Mouse (Mus musculus): ENCODE data around the gene Dgkh.
A peak's percentile ranks its signal among the peaks of the same experiment; 100 is the strongest.

Gene Dgkh

DNA sequence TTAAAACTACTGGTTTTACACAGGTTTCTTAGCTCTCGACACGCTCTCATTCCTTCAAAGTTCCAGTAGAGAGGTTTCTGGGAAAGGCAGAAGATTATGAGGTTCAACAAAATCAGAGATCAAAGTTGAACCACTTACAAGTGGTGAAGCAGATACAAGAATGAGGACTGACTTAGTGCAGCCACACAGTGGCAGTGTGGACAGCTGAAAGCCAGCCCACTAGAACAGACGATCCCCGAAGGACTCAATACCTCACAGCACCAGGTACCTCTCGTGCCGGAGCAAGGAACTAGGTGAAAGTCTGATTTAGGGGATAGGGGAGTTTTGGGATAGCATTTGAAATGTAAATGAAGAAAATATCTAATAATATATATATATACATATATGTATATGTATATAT is 56.1 kb downstream of the Dgkh start:
- no peak for DNase-seq (ENCODE audit: low read depth)

DNA sequence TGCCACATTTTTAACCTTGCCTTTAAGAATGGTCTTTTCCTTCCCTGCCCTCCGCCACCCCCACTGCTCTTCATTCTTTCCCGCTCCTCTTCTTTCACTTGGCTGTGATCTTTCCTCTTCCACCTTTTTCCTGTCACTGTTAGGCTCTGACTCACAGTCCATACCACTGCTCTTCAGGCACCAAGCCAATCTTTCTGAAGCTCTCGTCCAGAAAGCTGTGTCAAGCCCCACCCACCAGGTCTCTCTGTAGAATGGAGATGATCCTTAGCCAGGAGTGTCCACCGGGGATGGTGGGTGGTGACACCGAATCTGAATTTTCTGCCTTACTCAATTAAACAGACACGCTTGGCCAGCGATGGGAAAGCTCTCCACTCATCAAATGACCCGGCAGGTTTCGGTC is 58.0 kb downstream of the Dgkh start:
- no peak for DNase-seq (ENCODE audit: low read depth)

DNA sequence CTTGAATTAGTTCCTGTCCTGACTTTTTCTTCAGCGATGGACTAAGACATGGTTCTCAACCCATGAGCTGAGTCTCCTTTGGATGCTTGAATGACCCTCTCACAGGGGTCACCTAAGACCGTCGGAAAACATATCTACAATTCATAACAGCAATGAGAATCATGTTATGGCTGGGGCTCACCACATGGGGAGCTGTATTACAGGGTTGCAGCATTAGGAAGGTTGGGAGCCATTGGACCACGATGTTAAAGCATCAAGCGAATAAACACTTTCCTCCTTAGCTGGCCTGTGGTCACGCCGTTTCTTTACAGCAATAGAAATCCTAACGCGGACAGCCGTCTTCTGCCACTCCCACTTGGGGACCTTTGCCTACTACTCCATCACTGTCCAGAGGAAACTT is 62.6 kb downstream of the Dgkh start:
- DNase-seq (ENCODE audit: low read depth): peak; percentile 40

DNA sequence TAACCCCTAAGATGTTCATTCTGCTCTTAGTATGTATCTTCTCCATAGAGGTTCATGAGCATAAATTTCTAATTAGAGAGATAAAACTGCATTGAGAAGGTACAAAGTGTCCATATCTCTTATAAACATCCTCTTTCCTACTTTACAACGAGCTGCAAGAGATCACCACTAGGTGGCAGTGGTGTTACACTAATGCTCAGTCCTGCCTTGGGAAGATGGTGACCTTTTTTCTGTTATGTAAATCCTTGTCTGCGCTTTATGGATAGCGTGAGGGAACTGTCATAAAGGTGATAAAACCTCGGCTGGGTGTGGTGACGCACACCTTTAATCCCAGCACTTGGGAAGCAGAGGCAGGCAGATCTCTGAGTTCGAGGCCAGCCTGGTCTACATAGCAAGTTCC is 64.3 kb downstream of the Dgkh start:
- DNase-seq (ENCODE audit: low read depth): peak; percentile 89

DNA sequence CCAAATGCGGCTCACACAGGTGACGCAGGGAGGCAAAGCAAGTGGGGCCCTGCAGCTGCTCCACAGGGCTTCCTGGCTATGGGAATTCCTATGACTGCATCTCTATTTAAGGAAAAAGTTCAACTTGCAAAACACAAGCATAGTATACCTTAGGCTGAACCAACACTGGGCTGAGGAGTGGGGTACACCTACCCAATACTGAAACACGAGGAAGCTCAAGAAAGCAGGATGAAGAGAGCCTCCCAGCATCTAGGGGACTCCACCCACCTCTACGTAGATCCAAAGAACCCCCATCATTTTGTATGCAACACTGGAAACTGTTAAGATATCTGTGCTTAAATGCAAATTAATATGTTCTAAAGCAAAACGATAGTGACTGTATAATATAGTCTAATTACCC is 64.8 kb downstream of the Dgkh start:
- DNase-seq (ENCODE audit: low read depth): no peak

DNA sequence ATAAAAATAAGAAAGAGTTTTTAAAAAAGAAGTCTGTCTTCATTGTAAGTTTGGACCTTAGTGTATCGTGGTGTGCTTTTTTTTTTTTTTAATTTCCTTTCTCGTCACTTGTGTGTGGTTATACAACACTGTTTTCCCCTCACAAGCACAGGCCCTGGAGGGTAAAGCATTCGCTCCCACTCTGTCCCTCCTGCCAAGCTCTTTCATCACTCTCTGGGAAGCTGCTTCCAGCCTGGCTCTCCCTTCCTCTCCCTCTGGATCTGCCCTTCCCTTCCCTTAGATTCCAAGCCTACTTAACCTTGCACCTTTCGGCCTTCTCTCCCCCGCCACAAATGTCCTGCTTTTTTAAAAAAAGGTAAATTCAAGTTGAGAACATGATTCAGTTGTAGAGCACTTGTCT is 69.9 kb downstream of the Dgkh start:
- no peak for DNase-seq (ENCODE audit: low read depth)

DNA sequence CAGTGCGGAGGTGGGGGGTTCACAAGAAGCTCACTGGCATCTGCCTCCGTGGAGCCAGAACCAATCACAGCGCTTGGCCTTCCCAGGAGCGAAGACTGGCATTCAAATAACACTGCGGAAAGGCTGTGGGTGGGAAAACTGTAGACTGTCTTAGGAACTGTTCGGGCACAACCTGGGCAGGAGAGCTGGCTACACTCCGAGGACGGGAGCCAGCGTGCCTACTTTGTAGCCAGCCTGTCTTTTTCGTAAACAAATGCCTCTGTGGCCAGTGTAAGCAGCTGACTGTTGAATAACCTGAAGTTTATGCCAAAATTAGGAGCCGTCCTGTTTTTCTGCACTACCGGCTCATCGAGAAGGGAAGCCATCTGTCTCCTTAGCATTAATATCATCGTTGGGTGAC is 71.1 kb downstream of the Dgkh start:
- DNase-seq (ENCODE audit: low read depth): no peak

DNA sequence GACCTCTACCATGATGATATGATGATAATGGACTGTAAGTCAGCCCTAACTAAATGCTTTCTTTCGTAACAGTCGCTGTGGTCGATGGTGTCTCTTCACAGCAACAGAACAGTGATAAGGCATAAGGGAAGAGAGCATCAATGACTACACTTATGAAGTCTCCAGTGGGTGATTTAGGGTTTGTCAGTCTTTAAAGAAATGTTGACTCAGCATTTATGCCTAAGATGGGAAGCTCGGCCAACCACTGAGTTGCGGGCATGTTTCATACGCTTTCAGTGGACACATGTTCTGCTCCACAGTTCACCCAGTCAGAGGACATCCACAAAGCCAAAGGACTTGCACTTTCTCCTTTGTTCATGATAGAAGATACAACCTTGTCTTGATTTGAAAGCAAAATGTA is 73.9 kb downstream of the Dgkh start:
- no peak for DNase-seq (ENCODE audit: low read depth)

DNA sequence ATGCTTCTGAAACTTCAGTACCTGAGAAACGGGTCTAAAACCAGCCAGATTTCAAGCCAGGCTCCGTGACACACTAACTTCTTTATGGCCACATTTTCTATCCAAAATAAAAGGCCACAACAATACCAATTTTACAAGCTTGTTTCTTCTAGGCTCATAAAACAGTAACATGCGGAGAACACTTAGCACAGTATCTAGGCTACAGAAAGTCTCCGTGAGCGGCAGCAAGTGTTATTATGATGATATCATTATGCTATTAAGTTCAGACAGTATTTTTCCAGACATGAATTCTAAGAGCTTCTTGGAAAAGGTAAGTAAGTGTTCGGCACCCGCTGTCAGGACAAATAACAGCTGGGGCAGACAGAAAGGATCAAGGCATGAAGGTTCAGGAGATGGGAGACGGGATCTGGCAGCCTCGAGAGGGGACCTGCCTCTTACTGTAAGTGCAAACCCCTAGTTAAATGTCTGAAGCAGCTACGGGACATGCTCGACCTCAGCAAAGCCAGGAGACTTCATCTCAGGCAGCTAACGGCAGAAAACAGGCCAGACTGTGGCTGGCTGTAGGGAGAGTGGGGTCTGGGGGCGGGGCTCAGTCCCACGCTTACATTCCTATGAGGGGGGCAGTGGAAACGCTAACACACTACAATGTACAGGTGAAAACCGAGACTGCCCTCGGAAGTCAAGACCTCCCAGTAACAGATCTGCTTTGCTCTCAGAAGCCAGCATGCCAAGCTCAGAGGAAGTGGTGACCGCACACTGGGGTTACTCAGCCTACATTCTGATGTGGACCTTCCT is 75.5 kb downstream of the Dgkh start:
- DNase-seq (ENCODE audit: low read depth): no peak

DNA sequence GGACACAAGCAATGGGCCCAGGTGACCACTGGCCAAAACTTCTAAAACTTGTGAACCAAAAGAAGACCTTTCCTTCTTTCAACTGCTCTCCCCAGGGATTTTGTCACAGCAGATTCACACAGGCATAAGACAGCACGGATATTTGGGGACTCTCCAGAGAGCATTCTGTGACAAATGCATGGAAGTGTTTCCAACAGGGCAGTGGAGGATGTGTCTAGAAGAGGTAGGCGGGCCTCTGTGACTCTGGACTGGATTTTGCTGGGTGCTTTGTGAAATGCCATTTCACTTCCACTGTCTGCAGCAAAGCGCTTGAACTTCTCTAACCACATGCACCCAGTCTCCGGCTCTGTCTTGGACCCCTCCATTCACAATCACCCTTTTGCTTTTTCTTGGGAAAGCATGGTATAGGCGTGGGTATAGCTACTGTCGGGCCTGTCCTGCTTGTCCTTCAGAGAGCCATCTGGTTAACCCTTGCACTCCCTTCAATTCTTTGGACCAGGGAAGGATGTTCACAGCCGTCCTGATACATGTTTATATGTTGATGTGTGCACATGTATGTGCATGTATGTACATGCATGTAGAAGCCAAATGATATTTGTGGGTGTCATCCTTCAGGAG is 77.5 kb downstream of the Dgkh start:
- DNase-seq (ENCODE audit: low read depth): no peak

DNA sequence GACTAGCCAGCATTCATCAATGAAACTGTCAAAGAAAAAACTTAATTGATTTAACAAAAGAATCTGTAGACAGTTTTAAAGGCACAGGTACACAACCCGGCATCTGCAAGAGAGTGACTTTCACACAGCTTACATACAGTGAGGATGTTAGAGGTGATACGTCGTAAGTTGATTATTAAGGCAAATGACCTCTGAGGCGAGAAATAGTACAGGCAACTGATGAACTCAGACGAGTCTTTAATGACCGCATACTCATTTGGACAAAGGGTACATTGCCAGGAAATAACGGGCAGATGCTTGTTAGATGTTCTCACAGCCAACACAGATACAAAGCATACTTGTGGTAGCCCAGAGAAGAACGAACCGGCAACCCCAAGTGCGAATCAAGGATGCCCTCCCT is 78.4 kb downstream of the Dgkh start:
- no peak for DNase-seq (ENCODE audit: low read depth)

DNA sequence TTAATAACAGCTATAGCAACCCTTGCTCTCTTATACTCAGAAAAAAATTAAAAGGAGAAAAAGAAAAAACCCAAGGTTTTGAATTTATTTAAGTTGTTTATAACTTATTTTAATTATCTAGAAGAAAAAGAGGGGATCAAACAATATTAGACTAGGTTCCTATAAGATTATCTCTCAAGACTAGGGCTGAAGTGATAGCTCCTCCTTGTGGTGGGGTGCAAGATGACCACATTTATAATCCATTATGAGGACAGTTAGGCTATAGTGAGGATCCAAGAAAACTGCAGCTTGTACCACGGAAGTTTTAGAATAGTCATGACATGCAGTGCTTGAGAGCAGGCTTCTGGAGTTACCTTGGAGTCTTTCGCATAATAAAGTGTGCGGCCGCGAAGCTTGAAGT is 79.2 kb downstream of the Dgkh start:
- peak; percentile 25 for DNase-seq (ENCODE audit: low read depth)

DNA sequence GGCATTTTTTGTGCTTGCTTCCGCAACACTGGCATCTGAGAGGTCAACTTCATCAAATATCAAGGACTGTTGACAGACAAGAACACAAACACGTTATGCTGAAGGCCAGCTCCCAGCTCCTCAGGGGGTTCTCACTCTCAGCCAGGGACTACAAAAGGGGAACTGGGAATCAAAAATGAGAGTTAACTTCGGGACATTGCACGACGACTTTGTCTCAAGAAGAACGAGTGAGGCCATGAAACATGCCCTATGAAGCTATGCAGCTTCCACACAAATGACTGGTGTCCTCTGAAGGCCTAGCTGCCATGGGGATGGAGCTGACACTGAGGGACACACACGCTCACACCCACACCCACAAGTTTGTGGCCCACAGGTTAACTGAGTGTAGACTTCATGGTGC is 80.9 kb downstream of the Dgkh start:
- DNase-seq (ENCODE audit: low read depth): no peak

DNA sequence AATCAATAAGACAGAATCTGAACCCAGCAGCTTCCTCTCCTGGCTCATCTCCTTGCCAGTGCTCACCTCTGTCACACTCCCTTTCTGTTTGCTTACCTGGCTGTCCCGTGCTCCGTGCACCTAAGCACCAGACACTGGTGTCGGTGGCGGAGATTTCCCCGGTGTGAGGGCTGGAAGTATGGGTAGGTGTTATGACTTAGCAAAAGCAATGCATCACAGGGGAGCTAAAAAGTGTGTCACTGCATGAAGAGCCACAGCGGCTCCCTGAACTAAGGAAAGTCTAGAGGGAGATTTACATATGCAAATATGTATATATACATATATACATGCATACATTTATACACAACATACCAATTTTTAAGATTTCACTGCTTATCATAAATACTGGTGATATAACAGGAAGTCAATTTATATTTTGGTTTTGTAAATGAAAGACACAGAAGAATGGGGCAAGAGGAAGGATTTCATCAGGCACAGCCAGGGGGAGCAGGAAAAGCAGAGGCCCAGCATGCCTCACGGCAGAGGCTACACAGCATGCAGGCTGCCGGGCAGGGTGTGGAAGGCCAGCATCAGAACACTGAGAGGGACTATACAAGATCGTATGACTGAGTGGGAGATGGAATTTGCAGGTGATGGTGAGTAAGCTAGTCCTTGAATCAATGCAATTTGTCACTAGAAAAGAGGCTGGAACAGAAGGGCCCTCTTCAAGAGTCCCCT is 82.0 kb downstream of the Dgkh start:
- no peak for DNase-seq (ENCODE audit: low read depth)

DNA sequence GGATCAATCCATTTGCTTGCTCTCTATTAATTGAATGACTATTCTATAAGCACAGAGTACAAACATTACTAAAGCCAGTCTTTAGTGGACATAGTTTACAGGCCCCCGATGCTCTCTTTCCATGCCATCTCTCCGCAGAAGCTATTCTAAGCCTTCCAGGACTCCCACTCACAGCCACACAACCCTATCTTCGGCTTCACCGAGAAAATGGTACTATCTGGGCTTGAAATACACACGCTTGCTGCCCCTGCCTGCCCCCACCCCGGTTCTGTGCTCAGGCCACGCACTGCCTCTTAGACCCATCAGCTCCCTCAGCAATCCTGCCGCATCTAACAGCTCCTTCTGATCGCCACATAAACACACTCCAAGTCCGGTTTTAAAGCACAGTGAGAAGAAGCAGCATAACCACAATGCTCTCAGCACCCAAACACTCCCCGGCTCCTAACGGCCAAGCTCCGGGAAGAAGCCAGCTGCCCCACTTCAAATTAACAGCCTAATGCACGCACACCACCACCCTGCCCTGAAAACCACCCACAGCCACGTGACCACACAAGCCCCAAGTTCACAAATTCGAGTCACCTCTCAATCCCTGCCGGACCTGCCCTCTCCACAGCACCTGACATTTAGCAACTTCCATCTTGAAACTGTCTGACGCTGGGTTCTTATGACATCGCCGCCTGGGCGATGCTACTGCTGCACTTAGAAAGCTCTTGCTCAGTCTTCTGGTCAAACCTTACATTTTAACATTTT is 82.9 kb downstream of the Dgkh start:
- DNase-seq (ENCODE audit: low read depth): no peak

DNA sequence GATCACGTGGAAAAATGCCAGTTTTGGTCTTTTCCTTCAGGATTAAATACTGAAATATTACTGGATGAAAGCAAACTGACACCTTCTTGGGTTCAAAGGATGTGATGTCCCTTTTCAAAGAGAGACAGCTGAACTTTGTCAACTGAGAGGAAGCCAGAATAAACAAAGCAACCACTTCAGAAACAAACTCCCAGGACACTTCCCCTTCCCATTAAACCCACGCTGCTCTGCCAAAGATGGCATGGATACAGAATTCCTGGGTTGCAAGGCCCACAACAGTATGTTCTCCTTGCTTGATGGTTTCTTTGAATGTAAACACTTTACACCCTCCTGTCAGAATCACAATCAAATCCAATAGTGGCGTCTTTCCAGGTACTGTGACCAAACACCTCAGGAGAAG is 87.0 kb downstream of the Dgkh start:
- no peak for DNase-seq (ENCODE audit: low read depth)

DNA sequence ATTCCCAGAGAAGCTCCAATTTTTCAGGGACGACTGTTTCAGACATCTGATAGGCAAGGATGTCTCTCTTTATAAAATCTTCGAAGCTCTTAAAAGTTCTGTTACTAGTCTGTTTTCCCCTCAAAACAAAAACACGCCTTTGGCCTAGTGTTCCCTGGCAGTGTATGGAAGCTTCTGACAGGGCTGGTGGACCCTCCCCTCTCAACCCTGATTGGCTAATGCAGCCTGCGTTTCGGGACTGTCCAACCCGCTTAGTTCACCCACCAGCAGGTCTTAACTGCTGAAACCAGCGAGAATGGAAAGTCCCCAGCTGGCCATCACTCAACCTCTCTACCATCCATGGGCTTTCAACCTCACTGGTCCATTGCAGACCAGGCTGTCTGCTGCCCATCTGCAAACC is 91.3 kb downstream of the Dgkh start:
- no peak for DNase-seq (ENCODE audit: low read depth)

DNA sequence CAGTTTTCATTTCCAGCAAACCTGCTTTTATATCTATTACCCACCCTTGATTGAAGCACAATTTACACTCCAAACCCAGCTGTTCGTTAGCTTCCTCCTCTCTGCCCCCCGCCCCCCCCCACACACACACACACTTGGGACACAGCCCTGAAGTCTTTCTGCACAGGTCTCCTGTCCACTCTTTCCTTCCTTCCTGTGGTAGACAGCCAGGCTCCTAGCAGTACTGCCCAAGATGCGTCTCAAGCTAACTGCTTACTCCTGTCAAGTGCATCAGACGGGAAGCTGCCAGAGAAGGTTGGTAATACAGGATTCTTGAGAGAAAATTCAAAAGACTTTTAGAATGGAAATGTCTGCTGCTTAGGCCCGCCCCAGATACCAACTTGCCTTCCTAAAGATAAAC is 92.9 kb downstream of the Dgkh start:
- no peak for DNase-seq (ENCODE audit: low read depth)

DNA sequence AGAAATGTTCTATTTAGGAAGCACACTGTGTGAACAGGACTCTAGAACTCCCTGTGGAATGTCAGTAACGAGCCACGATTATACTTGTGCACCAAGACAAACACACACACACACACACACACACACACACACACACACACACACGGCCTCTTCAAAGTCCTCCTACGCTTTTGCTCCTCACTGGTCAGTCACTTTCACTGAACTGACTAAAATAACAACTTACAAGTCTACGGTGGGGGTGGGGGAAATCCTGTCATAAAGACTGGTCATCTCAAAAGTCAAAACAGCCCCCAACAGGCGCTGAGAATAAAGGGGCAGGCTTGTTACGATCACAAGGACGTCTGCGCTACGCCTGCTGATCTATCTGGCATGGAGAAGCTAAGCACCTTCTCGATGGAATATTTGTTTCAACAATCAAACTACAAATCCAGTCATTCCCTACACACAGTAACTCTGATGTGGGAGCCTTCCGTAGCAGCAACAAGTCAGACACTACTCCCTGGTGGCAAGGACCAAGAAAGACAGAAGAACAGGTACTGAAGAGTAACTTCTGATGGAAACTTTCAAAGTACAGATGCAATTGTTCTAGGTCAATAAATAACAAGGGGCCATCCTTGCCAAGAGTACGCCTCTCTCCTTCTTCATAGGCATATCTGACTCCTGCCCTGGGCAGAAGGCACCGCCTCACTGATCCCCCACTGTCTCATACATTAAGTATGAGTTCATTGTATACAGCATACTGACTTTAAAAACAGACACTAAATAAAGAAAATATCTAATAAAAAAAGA is 96.8 kb downstream of the Dgkh start:
- DNase-seq (ENCODE audit: low read depth): no peak

DNA sequence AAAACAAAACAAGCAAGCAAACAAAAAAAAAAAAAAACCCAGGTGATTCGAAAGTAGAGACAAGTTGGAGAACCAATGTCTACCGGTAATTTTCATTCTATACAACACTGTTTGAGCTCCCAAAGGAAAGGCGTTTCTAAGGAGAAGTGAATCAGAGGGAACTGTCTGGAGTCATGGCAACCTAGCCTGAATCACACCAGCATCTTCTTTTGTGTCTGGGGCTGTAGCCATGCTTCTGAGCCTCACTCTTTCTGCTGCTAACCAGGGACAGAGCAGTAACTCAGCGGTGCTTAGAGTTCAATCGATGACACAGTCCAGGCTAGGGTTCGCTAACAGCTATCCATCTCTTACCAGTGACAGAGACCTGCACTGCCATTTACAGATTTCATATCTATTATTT is 99.8 kb downstream of the Dgkh start:
- DNase-seq (ENCODE audit: low read depth): no peak

DNA sequence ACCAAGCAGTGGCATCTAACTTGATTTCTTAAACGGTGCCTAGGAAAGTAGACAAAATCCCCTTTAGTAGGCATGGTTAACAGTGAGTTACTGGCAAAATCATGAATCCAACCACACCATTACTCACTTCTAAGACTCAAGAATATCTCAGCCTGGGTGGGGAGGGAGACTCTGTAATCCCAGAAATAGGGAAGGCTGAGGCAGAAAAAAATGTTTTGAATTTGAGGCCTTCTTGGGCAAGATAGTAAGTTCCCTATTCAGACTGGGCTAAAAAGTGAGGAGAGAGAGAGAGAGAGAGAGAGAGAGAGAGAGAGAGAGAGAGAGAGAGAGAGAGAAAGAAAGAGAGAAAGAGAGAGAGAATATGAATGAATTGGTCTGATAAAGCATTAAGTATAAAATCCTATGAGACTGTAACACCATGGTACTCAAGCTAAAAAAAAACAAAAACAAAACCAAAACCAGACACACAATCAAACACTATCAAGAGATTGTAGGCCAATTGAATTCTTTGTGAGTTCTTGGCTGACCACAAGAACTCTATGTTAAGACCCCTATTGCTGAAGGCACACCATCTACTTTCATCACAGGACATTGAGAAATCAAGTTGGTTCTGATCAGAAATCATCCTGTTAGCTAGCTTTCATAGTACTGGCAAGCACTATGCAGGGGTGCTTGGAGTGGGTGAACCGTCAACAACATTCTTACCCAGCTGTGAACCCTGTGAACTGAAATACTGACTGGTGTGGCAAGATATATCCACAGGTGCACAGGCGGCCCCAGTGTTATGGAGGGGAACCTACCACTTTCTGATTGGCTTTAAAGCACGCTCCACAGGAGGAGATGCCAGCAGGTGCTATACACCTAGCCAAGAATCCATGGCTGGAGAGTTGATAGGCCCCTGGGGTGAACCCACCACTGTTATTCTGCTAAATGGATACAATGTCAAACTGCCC is 101.4 kb downstream of the Dgkh start:
- DNase-seq (ENCODE audit: low read depth): no peak
